Mouse (Mus musculus) intestine, embryonic 15.5 days (tissue): ENCODE measurements around the gene Tdrd9. TPM values are rescaled to one million over a fixed set of nuclear protein-coding genes. Genes with fewer than 3 reads are reported as not detected.
A peak's percentile ranks its signal among the peaks of the same experiment; 100 is the strongest.
"Not testable (repeated sequence)": the region's sequence is repeated elsewhere in the genome, so short reads cannot be mapped to it uniquely, and the experiment has no call there.

Experiments
- ATAC-seq: fragments of 200-750 bp; cut with Nextera tagmentation; 2 replicates; pipeline ENCODE4 v1.8.0; 2017; ENCODE audit warnings: moderate TSS enrichment, moderate library complexity
- H3K27ac ChIP-seq: fragments of 300-500 bp; sonication (generic); 2 replicates; pipeline ENCODE4 v1.5.1; 2015; ENCODE audit warnings: mild to moderate bottlenecking, inconsistent platforms
- H3K27me3 ChIP-seq: fragments of 300-500 bp; sonication (generic); replicated peaks from 2 replicates; pipeline ENCODE4 v1.6.1; 2015; ENCODE audit warnings: inconsistent platforms
- H3K36me3 ChIP-seq: fragments of 300-500 bp; sonication (generic); 2 replicates; pipeline ENCODE4 v1.6.1; 2015; ENCODE audit warnings: inconsistent platforms
- H3K4me1 ChIP-seq: fragments of 300-500 bp; sonication (generic); replicated peaks from 2 replicates; pipeline ENCODE4 v1.6.1; 2015; ENCODE audit warnings: inconsistent platforms
- H3K4me2 ChIP-seq: fragments of 300-500 bp; sonication (generic); replicated peaks from 2 replicates; pipeline ENCODE4 v1.6.1; 2015; ENCODE audit warnings: mild to moderate bottlenecking, inconsistent platforms
- H3K4me3 ChIP-seq: fragments of 300-500 bp; sonication (generic); replicated peaks from 2 replicates; pipeline ENCODE4 v1.5.1; 2015; ENCODE audit warnings: inconsistent platforms
- H3K9ac ChIP-seq: fragments of 300-500 bp; sonication (generic); 2 replicates; pipeline ENCODE4 v1.6.1; 2015; ENCODE audit warnings: inconsistent platforms
- H3K9me3 ChIP-seq: fragments of 300-500 bp; sonication (generic); 2 replicates; pipeline ENCODE4 v1.6.1; 2016; ENCODE audit warnings: inconsistent platforms
- WGBS: fragments of 180-500 bp; shearing (Covaris S2); methylation state at CpG from one replicate; pipeline ENCODE4 v1.1.7; 2015; 5-methylcytosine and 5-hydroxymethylcytosine counted together
- polyA plus RNA-seq: library from polyadenylated mRNA; unstranded; fragments of >200 nt; fragmentation: Nextera tagmentation; extraction: Ambion mirVana; gene quantifications from 2 replicates; pipeline ENCODE4 v1.2.1, GENCODE M21; 2015

Gene Tdrd9
- polyA plus RNA-seq, 1 experiment from 2014 or later: 0.46 TPM

DNA sequence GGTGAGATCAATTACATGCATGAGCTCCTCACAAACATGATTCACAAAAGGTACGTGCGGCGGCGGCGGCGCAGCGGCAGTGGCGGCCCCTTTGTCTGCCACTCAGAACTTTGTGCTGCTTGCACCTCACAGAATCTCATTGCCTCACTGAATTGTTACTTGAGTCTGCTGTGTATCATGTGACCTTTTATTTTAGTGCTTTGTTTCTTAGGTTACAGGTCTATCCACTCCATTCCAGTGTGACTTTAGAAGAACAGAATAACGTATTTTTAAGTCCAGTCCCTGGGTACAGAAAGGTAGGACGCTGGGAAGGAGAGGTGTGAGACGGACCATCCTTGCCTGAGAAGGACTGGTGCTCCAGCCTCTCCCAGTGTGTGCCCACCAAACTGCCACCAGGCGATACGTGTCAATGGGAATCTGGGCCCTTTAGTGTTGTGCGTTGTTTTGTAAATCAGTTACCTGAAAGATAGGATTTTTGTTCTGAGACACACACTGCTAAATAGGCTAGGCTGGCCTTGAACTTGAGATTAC lies 42.0 kb downstream of the Tdrd9 start:
- Histone ChIP-seq H3K9me3 (no peaks in the 10 kb centered on the region), H3K4me1 (no peaks in the 10 kb centered on the region), H3K4me2 (peak overlapping the region; percentile 33; the same call in 1 of the 2 replicates), H3K4me3 (no peak overlapping the region), H3K27me3 (no peaks in the 10 kb centered on the region), H3K36me3 (no peaks in the 10 kb centered on the region), H3K9ac (no peak overlapping the region), H3K27ac (no peak overlapping the region)
- peak; percentile 31 for ATAC-seq
- WGBS: 40% methylated on average over 14 of the region's 14 CpGs

- no peaks in the 10 kb centered on the region for H3K4me1 ChIP-seq
- 70% methylated on average over 4 of the region's 4 CpGs for WGBS
Observed at GRCm38 (mm10) chr12:112016346-112016745, 45.0 kb downstream of the Tdrd9 start.

DNA sequence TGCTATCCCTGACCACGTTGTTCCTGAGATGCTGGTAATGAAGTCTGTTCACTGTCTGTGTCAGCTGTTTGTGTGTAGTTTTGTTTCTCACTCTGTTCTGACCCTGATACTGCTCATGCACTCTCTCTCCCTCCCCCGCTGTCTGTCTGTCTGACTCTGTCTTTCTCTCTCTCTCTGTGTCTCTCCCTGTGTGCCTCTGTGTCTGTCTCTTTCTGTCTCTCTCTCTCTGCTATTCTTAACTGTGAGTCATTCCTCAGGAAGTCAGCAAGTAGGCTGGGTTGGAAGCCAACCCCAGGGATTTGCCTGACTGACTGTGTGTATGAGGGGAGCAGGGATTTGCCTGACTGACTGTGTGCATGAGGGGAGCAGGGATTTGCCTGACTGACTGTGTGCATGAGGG lies 51.9 kb downstream of the Tdrd9 start:
- Histone ChIP-seq H3K4me2 (no peak overlapping the region), H3K4me3 (no peak overlapping the region), H3K27me3 (no peaks in the 10 kb centered on the region), H3K9me3 (no peaks in the 10 kb centered on the region), H3K4me1 (no peaks in the 10 kb centered on the region), H3K36me3 (no peaks in the 10 kb centered on the region), H3K27ac (no peak overlapping the region), H3K9ac (no peak overlapping the region)
- WGBS: 68% methylated on average over 2 of the region's 2 CpGs
- ATAC-seq: no peak

More at GRCm38 (mm10) chr12:112016346-112016745, 45.0 kb downstream of the Tdrd9 start:
- H3K9me3 ChIP-seq: no peaks in the 10 kb centered on the region
- no peak overlapping the region for H3K4me3 ChIP-seq
- no peaks in the 10 kb centered on the region for H3K36me3 ChIP-seq
- H3K27me3 ChIP-seq: no peaks in the 10 kb centered on the region
- no peak overlapping the region for H3K9ac ChIP-seq
- ATAC-seq: no peak
- no peak overlapping the region for H3K27ac ChIP-seq
- no peak overlapping the region for H3K4me2 ChIP-seq

GRCm38 (mm10) chr12:112024581-112025310 lies 53.4 kb downstream of the Tdrd9 start:
- no peaks in the 10 kb centered on the region for H3K9me3 ChIP-seq
- 84% methylated on average over 17 of the region's 17 CpGs for WGBS
- no peak overlapping the region for H3K9ac ChIP-seq
- H3K27ac ChIP-seq: no peak overlapping the region
- no peak overlapping the region for H3K4me2 ChIP-seq
- no peak overlapping the region for H3K4me3 ChIP-seq
- ATAC-seq: no peak
- no peaks in the 10 kb centered on the region for H3K36me3 ChIP-seq
- H3K4me1 ChIP-seq: no peaks in the 10 kb centered on the region
- H3K27me3 ChIP-seq: no peaks in the 10 kb centered on the region

- Histone ChIP-seq H3K4me1 (no peaks in the 10 kb centered on the region), H3K9me3 (no peaks in the 10 kb centered on the region), H3K4me2 (no peak overlapping the region), H3K9ac (no peak overlapping the region), H3K4me3 (no peak overlapping the region), H3K27me3 (no peaks in the 10 kb centered on the region), H3K36me3 (no peaks in the 10 kb centered on the region), H3K27ac (no peak overlapping the region)
- ATAC-seq: no peak
- 89% methylated on average over 13 of the region's 13 CpGs for WGBS
Observed at GRCm38 (mm10) chr12:112025457-112025856, 54.1 kb downstream of the Tdrd9 start.

- WGBS: 68% methylated on average over 14 of the region's 14 CpGs
- no peak for ATAC-seq
- H3K27ac ChIP-seq: no peak overlapping the region
- H3K9me3 ChIP-seq: no peaks in the 10 kb centered on the region
- no peak overlapping the region for H3K9ac ChIP-seq
- H3K27me3 ChIP-seq: no peaks in the 10 kb centered on the region
- H3K4me1 ChIP-seq: no peaks in the 10 kb centered on the region
- H3K36me3 ChIP-seq: no peaks in the 10 kb centered on the region
- H3K4me3 ChIP-seq: no peak overlapping the region
- H3K4me2 ChIP-seq: no peak overlapping the region
Observed at GRCm38 (mm10) chr12:112025907-112026645, 54.7 kb downstream of the Tdrd9 start.

- H3K4me1 ChIP-seq: no peaks in the 10 kb centered on the region
- H3K27ac ChIP-seq: no peak overlapping the region
- H3K27me3 ChIP-seq: no peaks in the 10 kb centered on the region
- H3K36me3 ChIP-seq: no peaks in the 10 kb centered on the region
- H3K9ac ChIP-seq: no peak overlapping the region
- H3K4me3 ChIP-seq: no peak overlapping the region
- no peak for ATAC-seq
- H3K4me2 ChIP-seq: no peak overlapping the region
- WGBS: 84% methylated on average over 4 of the region's 4 CpGs
- H3K9me3 ChIP-seq: no peaks in the 10 kb centered on the region
Observed at GRCm38 (mm10) chr12:112027408-112027807, 56.0 kb downstream of the Tdrd9 start.

GRCm38 (mm10) chr12:112033409-112033975 lies 62.1 kb downstream of the Tdrd9 start:
- H3K4me1 ChIP-seq: no peaks in the 10 kb centered on the region
- H3K36me3 ChIP-seq: no peaks in the 10 kb centered on the region
- 78% methylated on average over 10 of the region's 10 CpGs for WGBS
- no peak for ATAC-seq
- no peak overlapping the region for H3K9ac ChIP-seq
- no peaks in the 10 kb centered on the region for H3K9me3 ChIP-seq
- no peak overlapping the region for H3K27ac ChIP-seq
- H3K4me2 ChIP-seq: no peak overlapping the region
- no peaks in the 10 kb centered on the region for H3K27me3 ChIP-seq
- no peak overlapping the region for H3K4me3 ChIP-seq

DNA sequence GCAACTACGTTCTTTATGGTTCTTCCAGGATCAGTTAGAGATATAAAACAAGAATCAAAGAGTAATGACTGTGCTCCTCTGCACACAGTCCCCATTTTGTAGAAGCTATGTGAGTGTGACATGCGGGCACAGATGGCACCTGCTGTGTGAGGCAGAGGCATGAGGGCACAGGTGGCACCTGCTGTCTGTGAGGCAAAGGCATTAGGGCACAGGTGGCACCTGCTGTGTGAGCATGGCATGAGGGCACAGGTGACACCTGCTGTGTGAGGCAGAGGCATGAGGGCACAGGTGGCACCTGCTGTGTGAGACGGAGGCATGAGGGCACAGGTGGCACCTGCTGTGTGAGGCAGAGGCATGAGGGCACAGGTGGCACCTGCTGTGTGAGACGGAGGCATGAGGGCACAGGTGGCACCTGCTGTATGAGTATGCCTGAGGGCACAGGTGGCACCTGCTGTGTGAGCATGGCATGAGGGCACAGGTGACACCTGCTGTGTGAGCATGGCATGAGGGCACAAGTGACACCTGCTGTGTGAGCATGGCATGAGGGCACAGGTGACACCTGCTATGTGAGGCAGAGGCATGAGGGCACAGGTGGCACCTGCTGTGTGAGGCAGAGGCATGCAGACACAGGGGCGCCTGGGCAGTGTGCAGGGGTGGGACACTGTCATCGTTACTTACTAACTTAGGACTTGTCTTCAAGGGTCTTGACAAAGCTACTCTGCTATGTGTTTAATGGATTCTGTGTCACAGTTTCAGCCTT lies 64.2 kb downstream of the Tdrd9 start:
- H3K4me3 ChIP-seq, H3K27ac ChIP-seq, H3K4me2 ChIP-seq, H3K9ac ChIP-seq, ATAC-seq, H3K36me3 ChIP-seq, H3K4me1 ChIP-seq, H3K9me3 ChIP-seq, H3K27me3 ChIP-seq: not testable (repeated sequence)
- 85% methylated on average over 6 of the region's 6 CpGs for WGBS

DNA sequence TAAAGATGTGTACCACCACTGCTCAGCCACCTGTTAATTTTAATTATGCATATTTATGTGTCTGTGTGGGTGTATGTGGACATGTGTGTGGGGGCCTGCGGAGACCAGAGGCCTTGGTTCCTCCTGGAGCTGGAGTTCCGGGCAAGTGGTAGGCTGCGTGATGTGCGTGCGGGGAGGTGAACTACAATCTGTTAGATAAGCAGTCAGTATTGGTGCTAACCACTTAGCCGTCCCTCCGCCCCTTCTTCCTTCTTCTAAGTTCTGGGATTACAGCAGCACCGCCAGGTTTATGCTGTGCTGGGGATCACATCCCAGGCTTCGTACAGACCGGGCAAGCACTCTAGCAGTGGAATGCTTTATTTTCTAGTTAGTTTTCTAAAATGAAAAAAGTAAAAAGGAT lies 67.1 kb downstream of the Tdrd9 start:
- no peaks in the 10 kb centered on the region for H3K27me3 ChIP-seq
- no peaks in the 10 kb centered on the region for H3K9me3 ChIP-seq
- H3K27ac ChIP-seq: no peak overlapping the region
- no peaks in the 10 kb centered on the region for H3K36me3 ChIP-seq
- H3K4me3 ChIP-seq: no peak overlapping the region
- H3K4me1 ChIP-seq: no peaks in the 10 kb centered on the region
- no peak overlapping the region for H3K4me2 ChIP-seq
- no peak overlapping the region for H3K9ac ChIP-seq
- 92% methylated on average over 10 of the region's 10 CpGs for WGBS
- no peak for ATAC-seq

GRCm38 (mm10) chr12:112039169-112039568 lies 67.8 kb downstream of the Tdrd9 start:
- no peak for ATAC-seq
- Histone ChIP-seq H3K4me2 (no peak overlapping the region), H3K27me3 (no peaks in the 10 kb centered on the region), H3K9ac (no peak overlapping the region), H3K27ac (no peak overlapping the region), H3K36me3 (no peaks in the 10 kb centered on the region), H3K9me3 (no peaks in the 10 kb centered on the region), H3K4me1 (no peaks in the 10 kb centered on the region), H3K4me3 (no peak overlapping the region)
- 91% methylated on average over 10 of the region's 10 CpGs for WGBS

GRCm38 (mm10) chr12:112042681-112043080 lies 71.3 kb downstream of the Tdrd9 start:
- H3K9me3 ChIP-seq: no peaks in the 10 kb centered on the region
- H3K4me3 ChIP-seq: no peak overlapping the region
- H3K4me2 ChIP-seq: no peak overlapping the region
- no peaks in the 10 kb centered on the region for H3K27me3 ChIP-seq
- no peaks in the 10 kb centered on the region for H3K4me1 ChIP-seq
- WGBS: 86% methylated on average over 14 of the region's 14 CpGs
- H3K27ac ChIP-seq: no peak overlapping the region
- H3K36me3 ChIP-seq: no peaks in the 10 kb centered on the region
- no peak for ATAC-seq
- no peak overlapping the region for H3K9ac ChIP-seq
